Mouse (Mus musculus): ENCODE measurements around the gene Alpl. TPM values are rescaled to one million over a fixed set of nuclear protein-coding genes. Genes with fewer than 3 reads are reported as not detected.

The Alpl gene
- polyA plus RNA-seq, 1 experiment from 2014 or later, result 17.1 TPM

DNA sequence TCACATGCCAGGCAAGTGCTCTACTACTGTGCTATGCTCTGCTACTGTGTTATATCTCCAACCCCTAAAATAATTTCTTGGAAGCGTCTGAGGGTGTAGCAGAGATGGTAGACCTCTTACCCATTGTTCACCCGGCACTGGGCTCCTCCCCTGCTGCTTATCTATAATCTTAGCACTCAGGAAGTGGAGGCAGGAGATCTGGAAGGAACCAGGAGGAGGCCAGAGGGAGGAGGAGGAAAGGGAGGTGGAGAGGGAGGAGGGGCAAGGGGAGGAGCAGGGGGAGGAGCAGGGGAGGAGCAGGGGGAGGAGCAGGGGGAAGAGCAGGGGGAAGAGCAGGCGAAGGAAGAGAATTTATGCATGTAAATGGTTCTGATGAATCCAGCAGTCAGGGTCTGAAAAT lies 24.5 kb upstream of the Alpl start:
- no peak for ATAC-seq (ENCODE audit: low FRiP score, low read depth)
- 58% methylated on average over 3 of the region's 3 CpGs for WGBS
- Histone ChIP-seq H3K27me3 (no peaks in the 10 kb centered on the region), H3K9ac (replicated peaks) (no peak overlapping the region), H3K4me1 (no peaks in the 10 kb centered on the region), H3K36me3 (no peaks in the 10 kb centered on the region), H3K4me2 (replicated peaks) (no peak overlapping the region), H3K4me3 (no peak overlapping the region), H3K9me3 (no peaks in the 10 kb centered on the region), H3K27ac (replicated peaks) (no peak overlapping the region)

DNA sequence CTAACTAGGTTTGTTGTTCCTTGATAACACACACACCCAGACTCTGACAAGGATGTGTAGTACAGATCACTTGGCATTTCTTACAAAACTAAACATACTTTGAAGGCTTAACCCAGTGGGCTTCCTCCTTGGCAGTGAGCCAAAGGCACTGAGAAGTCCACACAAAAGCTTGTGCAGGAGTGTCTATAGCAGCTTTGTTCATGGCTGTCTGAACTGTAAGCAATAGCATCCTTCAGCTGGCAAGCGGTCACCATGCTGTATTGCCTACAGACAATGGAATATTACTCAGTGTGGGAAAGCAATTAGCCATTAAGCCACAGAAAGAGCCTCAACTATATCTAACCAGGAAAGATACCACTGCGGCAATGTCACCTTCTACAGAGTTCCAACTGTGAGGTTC lies 23.3 kb upstream of the Alpl start:
- Histone ChIP-seq H3K4me1 (no peaks in the 10 kb centered on the region), H3K9me3 (no peaks in the 10 kb centered on the region), H3K27ac (replicated peaks) (peak overlapping the region; percentile 40), H3K9ac (replicated peaks) (no peak overlapping the region), H3K4me2 (replicated peaks) (no peak overlapping the region), H3K27me3 (no peaks in the 10 kb centered on the region), H3K4me3 (no peak overlapping the region), H3K36me3 (no peaks in the 10 kb centered on the region)
- ATAC-seq (ENCODE audit: low FRiP score, low read depth), result no peak
- 57% methylated on average over 2 of the region's 2 CpGs for WGBS

GRCm38 (mm10) chr4:137818341-137818740 lies 22.2 kb upstream of the Alpl start:
- Histone ChIP-seq H3K9me3 (no peaks in the 10 kb centered on the region), H3K4me2 (replicated peaks) (no peak overlapping the region), H3K4me3 (no peak overlapping the region), H3K36me3 (no peaks in the 10 kb centered on the region), H3K9ac (replicated peaks) (no peak overlapping the region), H3K4me1 (no peaks in the 10 kb centered on the region), H3K27me3 (no peaks in the 10 kb centered on the region), H3K27ac (replicated peaks) (no peak overlapping the region)
- WGBS, result 94% methylated on average over 3 of the region's 3 CpGs
- no peak for ATAC-seq (ENCODE audit: low FRiP score, low read depth)

GRCm38 (mm10) chr4:137816216-137816615 lies 20.0 kb upstream of the Alpl start:
- WGBS, result 78% methylated on average over 7 of the region's 7 CpGs
- H3K4me1 ChIP-seq, result no peaks in the 10 kb centered on the region
- no peak overlapping the region for H3K9ac ChIP-seq (replicated peaks)
- ATAC-seq (ENCODE audit: low FRiP score, low read depth), result no peak
- H3K27ac ChIP-seq (replicated peaks), result no peak overlapping the region
- H3K4me2 ChIP-seq (replicated peaks), result no peak overlapping the region
- H3K9me3 ChIP-seq, result no peaks in the 10 kb centered on the region
- no peaks in the 10 kb centered on the region for H3K36me3 ChIP-seq
- no peak overlapping the region for H3K4me3 ChIP-seq
- H3K27me3 ChIP-seq, result no peaks in the 10 kb centered on the region

GRCm38 (mm10) chr4:137815473-137815872 lies 19.3 kb upstream of the Alpl start:
- H3K4me3 ChIP-seq, result no peak overlapping the region
- no peak overlapping the region for H3K27ac ChIP-seq (replicated peaks)
- ATAC-seq (ENCODE audit: low FRiP score, low read depth), result no peak
- no peak overlapping the region for H3K4me2 ChIP-seq (replicated peaks)
- 84% methylated on average over 3 of the region's 3 CpGs for WGBS
- H3K4me1 ChIP-seq, result no peaks in the 10 kb centered on the region
- H3K9me3 ChIP-seq, result no peaks in the 10 kb centered on the region
- H3K27me3 ChIP-seq, result no peaks in the 10 kb centered on the region
- no peaks in the 10 kb centered on the region for H3K36me3 ChIP-seq
- H3K9ac ChIP-seq (replicated peaks), result no peak overlapping the region

DNA sequence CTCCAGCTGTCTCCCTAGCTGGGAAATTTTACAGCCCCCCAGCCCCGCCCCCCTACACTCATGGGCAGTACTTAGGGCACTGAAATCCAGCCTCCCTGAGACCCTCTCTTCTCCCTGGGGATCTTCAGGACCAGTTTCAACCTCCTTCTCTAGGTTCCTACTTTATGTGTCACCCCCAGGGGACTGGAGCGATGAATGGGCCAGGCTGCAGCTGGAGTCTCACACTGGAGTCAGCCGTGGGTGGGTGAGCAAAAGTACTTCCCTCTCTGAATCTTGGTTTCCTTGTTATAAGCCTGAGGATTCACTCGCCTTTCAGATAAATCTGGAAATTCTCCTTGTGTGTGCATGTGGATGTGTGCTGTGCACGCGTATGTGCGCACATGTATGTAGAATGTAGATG lies 18.0 kb upstream of the Alpl start:
- ATAC-seq (ENCODE audit: low FRiP score, low read depth), result no peak
- Histone ChIP-seq H3K9ac (replicated peaks) (no peak overlapping the region), H3K9me3 (no peaks in the 10 kb centered on the region), H3K27ac (replicated peaks) (no peak overlapping the region), H3K27me3 (no peaks in the 10 kb centered on the region), H3K4me3 (no peak overlapping the region), H3K36me3 (no peaks in the 10 kb centered on the region), H3K4me1 (no peaks in the 10 kb centered on the region), H3K4me2 (replicated peaks) (no peak overlapping the region)
- 84% methylated on average over 7 of the region's 7 CpGs for WGBS

DNA sequence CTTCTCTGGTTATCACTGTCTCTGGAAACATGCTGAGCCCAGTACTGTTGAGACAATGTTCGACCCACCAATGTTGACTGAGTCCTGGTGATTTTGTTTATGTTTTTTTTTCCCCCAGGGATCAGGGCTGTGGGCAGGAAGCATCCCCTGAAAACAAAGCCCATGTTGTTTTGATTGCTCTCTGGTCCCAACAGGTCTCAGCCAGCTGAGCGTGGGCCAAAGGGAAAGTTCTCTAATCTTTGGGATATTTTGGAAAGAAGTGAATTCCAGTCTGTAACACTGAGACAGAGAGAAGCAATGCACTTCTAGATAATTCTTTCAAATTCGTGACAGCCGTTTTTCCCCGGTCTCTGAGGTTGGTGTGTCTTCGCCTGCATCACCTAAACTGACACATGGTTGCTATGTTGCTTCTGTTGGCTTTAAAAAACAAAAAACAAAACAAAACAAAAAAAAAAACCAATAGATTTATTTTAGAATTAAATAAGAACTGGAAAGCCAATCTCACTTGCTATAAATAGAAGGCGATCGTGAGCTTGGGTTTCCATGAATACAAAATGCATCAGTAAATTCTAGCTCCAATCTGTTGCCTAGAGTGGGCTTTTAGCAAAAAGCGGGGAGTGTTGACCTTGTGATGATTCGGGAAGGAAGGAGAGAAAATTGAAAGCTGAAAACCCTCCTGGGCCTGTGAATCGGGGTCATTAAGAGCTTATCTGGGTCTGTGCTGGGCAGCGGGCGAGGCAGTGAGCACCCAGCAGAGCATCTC lies 16.9 kb upstream of the Alpl start:
- no peak for ATAC-seq (ENCODE audit: low FRiP score, low read depth)

DNA sequence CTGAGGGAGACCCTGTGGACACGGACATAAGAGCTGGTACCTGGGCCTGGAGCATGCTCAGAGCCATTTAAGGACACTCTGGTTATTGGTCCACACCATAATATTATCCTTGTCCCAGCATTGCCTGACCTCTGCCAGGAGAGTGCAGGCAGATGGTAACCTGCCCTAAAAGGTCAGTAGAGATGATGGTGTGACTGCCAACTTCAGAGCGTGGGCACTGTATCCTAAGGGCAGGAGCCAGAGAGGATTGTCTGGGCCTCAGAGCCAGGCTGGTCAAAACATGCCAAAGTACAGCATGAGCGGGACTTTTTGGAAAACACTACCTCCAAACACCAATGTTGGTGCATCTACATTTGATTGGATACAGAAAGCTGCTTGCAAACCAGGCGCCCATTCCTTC lies 13.8 kb upstream of the Alpl start:
- H3K27me3 ChIP-seq, result no peaks in the 10 kb centered on the region
- no peaks in the 10 kb centered on the region for H3K9me3 ChIP-seq
- no peak overlapping the region for H3K9ac ChIP-seq (replicated peaks)
- WGBS, result 81% methylated on average over 4 of the region's 4 CpGs
- H3K36me3 ChIP-seq, result no peaks in the 10 kb centered on the region
- H3K4me3 ChIP-seq, result no peak overlapping the region
- no peak overlapping the region for H3K27ac ChIP-seq (replicated peaks)
- H3K4me1 ChIP-seq, result no peaks in the 10 kb centered on the region
- no peak overlapping the region for H3K4me2 ChIP-seq (replicated peaks)
- ATAC-seq (ENCODE audit: low FRiP score, low read depth), result no peak

More for the DNA sequence above, 16.9 kb upstream of the Alpl start:
- Histone ChIP-seq H3K27me3 (no peaks in the 10 kb centered on the region), H3K4me2 (replicated peaks) (no peak overlapping the region), H3K4me1 (no peaks in the 10 kb centered on the region), H3K9ac (replicated peaks) (no peak overlapping the region), H3K27ac (replicated peaks) (no peak overlapping the region), H3K4me3 (no peak overlapping the region), H3K36me3 (no peaks in the 10 kb centered on the region), H3K9me3 (no peaks in the 10 kb centered on the region)
- WGBS, result 70% methylated on average over 13 of the region's 13 CpGs

- H3K27ac ChIP-seq (replicated peaks), result no peak overlapping the region
- no peak for ATAC-seq (ENCODE audit: low FRiP score, low read depth)
- H3K9ac ChIP-seq (replicated peaks), result no peak overlapping the region
- 85% methylated on average over 7 of the region's 7 CpGs for WGBS
- no peaks in the 10 kb centered on the region for H3K27me3 ChIP-seq
- no peaks in the 10 kb centered on the region for H3K4me1 ChIP-seq
- H3K4me2 ChIP-seq (replicated peaks), result no peak overlapping the region
- H3K36me3 ChIP-seq, result no peaks in the 10 kb centered on the region
- 0 out of 2 replicates have a peak, but pooled peaks cover 5% of the 10 kb centered on the region for H3K9me3 ChIP-seq
- H3K4me3 ChIP-seq, result no peak overlapping the region
These were observed 11.2 kb upstream of the Alpl start for GRCm38 (mm10) chr4:137807301-137807851.

DNA sequence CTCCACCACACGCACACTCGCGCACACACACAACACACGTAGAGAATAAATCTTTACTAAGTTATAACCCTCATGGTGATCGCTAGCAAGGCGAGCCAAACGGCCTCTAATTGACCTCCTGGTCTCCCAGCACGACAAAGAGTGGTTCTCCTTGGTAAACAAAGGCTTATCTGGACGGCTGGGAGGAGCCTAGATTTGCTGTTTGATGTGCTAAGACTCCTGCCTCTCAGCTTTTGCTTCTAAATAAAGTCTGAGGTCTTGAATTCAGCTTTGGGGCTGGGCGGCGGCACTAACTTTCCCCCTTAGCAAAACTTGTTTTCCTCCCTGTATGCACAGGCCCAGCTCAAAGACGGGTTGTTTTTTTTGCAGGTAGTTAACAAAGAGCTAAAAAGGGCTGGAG lies 5.0 kb upstream of the Alpl start:
- ATAC-seq (ENCODE audit: low FRiP score, low read depth), result no peak
- H3K27ac ChIP-seq (replicated peaks), result no peak overlapping the region
- WGBS, result 19% methylated on average over 12 of the region's 12 CpGs
- no peak overlapping the region for H3K4me2 ChIP-seq (replicated peaks)
- no peaks in the 10 kb centered on the region for H3K36me3 ChIP-seq
- H3K9me3 ChIP-seq, result 0 out of 2 replicates have a peak, but pooled peaks cover 5% of the 10 kb centered on the region
- no peak overlapping the region for H3K4me3 ChIP-seq
- no peak overlapping the region for H3K9ac ChIP-seq (replicated peaks)
- peaks cover 13% of the 10 kb centered on the region for H3K27me3 ChIP-seq
- H3K4me1 ChIP-seq, result peaks cover 20% of the 10 kb centered on the region; the same call in 1 of the 2 replicates

- Histone ChIP-seq H3K4me3 (no peak overlapping the region), H3K36me3 (no peaks in the 10 kb centered on the region), H3K4me2 (replicated peaks) (no peak overlapping the region), H3K9me3 (0 out of 2 replicates have a peak, but pooled peaks cover 5% of the 10 kb centered on the region), H3K27ac (replicated peaks) (no peak overlapping the region), H3K9ac (replicated peaks) (0 out of 2 replicates have a peak overlapping the region, but pooled peaks have one; percentile 2), H3K4me1 (peaks cover 29% of the 10 kb centered on the region), H3K27me3 (peaks cover 22% of the 10 kb centered on the region)
- WGBS, result 20% methylated on average over 11 of the region's 11 CpGs
- ATAC-seq (ENCODE audit: low FRiP score, low read depth), result no peak
These were observed 4.1 kb upstream of the Alpl start for GRCm38 (mm10) chr4:137800324-137800723.

DNA sequence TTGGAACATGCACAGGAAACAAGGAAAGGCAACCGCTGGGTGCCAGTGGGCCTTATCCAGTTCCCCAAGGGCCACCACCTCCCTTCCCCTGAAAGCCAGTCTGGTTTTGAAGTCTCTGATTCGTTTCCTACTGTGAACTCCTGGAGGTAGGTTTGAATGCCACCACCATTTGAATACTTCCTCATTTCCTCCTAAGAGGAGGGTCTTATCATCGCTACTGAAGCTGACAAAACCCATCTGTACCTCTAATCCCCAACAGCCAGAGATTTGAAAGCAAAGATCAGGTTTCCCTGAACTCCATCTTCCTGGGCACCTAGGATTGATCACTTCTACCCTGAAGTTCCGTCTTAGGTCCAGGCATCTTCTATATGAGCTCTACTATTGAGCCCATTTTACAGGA lies 854 bp upstream of the Alpl start:
- ATAC-seq (ENCODE audit: low FRiP score, low read depth), result no peak
- no peaks in the 10 kb centered on the region for H3K9me3 ChIP-seq

More for the DNA sequence above, 854 bp upstream of the Alpl start:
- Histone ChIP-seq H3K4me3 (no peak overlapping the region), H3K27me3 (peaks cover 33% of the 10 kb centered on the region), H3K27ac (replicated peaks) (no peak overlapping the region), H3K36me3 (no peaks in the 10 kb centered on the region), H3K4me1 (peaks cover 39% of the 10 kb centered on the region), H3K4me2 (replicated peaks) (no peak overlapping the region), H3K9ac (replicated peaks) (no peak overlapping the region)
- 68% methylated on average over 4 of the region's 4 CpGs for WGBS
